Mouse (Mus musculus) ZHBTc4 (cell line): ENCODE results near the gene Hpcal1.

Source experiments
- DNase-seq: peaks from one replicate; pipeline ENCODE4 v3.0.0-alpha.2; 2011; ENCODE audit warnings: low read depth, low spot score

Gene Hpcal1

DNA sequence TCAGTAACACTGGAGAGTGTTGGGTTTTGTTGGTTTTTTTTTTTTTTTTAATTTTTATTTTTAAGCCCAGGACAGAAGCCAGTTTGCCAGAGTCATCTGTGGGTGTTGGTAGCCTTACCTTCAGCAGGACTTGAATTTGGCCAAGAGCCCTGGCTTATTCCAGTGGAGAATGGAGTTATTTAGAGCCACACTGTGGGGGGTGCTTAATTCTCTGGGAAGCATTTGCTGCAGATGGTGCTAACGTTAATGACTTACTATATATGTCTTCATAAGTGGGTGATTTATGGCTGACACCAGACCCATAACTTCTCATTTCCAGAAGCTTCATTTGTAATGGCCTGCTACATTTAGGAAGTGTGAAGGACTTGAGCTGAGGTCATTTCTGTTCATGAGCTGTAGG lies 21.9 kb downstream of the Hpcal1 start:
- no peak for DNase-seq

DNA sequence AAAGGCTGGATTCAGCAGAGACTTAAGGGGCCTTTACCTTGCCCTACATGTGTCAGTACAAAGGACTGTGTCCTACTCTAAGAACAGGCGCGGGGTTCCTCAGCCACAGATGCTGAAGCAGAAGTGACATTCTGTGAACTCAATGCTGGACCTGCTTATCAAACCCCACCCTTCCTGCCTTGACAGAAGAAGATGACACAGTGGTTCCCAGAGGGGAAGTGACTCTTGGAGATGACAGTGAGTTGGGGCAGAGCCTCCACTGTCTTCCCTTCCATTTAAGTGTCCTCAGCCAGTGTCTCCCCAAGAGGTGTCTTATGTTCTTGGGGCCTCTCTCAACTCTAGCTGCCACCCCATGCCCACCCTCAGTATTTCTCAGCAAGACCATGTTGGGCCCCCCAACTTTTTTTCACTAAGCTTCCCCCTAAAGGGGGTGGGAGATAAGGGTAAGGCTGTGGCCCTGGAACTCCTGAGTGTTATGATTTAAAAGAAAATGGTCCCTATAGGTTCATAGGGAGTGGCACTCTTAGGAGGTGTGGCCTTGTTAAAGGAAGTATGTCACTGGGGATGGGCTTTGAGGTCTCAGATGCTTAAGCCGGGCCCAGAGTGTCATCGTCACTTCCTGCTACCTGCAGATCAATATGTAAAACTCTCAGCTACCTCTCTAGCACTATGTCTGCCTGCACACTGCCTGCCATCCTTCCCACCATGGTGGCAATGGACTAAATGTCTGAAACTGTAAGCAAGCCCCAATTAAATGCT lies 25.2 kb downstream of the Hpcal1 start:
- DNase-seq, result no peak

- no peak for DNase-seq
Measured at GRCm38 (mm10) chr12:17717257-17717656, 26.6 kb downstream of the Hpcal1 start.

- no peak for DNase-seq
Measured at GRCm38 (mm10) chr12:17718146-17718545, 27.5 kb downstream of the Hpcal1 start.

DNA sequence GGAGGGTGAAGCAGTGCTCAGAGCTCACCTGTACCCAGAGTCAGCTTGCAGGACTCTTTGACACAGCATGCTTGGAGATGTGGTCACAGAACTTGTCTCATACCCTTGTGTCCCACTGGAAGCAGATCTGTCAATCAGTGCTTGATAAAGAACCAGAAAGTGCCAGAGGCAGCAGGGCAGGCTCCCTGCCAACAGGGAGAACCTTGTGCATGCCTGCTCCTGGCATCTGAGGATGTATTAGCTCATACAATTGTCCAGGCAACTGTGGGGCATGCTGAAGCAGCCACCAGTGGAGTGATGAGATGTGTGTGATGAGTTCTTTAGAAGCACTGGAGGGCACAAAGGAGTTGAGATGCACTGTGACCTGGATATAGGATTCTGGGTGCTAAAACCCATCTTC lies 30.4 kb downstream of the Hpcal1 start:
- DNase-seq, result no peak

DNA sequence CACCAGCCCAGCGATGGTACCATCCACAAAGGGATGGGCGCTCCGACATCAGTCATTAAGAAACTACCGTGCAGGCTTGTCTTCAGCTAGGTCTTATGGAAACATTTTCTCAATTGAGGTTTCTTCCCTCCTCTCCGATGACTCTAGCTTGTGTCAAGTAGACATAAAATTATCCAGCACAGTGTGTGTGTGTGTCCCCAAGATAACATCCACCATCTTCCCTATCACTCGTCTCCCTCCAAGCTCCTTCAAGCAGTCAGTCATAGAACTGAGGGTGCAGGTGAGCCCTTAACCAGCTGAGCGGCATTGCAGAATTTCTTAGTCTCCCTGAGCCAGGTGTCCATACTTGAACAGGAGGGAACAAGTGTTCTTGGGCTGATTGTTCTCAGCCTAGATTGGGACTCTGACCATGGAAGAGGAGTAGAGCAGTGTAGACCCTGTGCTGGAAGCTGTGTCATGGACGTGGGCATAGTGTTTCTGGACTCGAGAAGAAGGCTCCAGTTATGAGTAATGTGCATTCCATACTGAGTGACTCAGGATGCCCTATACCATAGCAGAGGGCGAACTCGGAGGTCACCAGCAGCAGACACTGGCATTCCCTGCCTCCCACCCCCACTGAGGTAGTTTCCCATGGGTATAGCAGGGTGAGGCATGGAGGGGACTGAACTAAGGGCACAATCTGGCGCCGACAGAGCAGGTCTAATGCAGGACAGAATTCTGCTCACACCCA lies 32.0 kb downstream of the Hpcal1 start:
- DNase-seq, result no peak

DNA sequence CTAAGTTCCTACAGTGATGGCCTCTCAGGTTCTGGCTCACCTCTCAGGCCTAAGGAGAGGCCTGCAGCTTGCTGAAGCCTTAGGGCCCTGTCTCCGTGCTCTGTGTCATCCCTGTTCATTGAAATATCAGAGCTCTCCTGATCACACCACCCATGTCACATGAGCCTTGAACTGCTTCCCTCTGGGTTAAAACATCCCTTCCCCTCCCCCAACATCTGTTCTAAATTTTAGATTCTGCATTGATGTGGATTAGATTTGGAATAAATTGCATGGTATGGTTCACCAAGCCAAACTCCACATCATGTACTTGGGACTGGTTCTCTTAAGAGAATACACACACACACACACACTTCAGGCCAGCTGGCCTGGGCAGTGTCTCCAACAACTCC lies 32.5 kb downstream of the Hpcal1 start:
- no peak for DNase-seq

- DNase-seq, result no peak
Measured at GRCm38 (mm10) chr12:17723999-17724398, 33.3 kb downstream of the Hpcal1 start.

DNA sequence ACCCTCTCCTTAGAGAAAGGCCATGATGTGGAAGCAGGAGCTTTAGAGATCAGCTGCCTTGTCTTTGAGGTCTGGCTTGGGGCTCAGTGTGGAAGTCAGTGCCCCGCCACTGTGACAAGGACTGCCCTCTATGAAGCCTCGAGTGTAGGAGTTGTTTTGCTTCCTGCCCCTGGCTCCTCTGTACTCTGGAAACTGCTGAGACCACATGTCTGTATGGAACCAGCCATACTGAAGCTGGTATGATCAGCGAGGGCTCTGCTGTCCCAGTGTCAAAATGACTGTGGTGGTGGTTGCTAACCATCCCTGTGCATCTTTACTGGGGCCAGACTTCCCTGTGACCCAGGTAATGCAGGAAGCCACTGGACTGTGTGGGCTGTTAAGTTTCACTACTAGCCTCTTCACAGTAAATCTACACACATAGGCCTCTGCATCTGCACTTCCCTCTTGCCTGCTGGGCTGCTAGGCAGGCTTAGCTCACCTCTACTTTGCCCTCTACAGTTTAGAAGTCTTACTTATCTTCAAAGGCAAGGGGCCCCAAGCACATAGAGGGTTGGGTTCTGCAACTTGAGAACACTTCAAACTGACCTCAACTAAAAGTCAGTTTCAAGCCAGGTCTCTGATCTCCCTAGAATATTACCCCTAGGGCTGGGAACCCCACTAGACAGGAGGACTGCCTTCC lies 33.9 kb downstream of the Hpcal1 start:
- DNase-seq, result no peak

- DNase-seq, result no peak
Measured at GRCm38 (mm10) chr12:17725592-17725991, 34.9 kb downstream of the Hpcal1 start.

DNA sequence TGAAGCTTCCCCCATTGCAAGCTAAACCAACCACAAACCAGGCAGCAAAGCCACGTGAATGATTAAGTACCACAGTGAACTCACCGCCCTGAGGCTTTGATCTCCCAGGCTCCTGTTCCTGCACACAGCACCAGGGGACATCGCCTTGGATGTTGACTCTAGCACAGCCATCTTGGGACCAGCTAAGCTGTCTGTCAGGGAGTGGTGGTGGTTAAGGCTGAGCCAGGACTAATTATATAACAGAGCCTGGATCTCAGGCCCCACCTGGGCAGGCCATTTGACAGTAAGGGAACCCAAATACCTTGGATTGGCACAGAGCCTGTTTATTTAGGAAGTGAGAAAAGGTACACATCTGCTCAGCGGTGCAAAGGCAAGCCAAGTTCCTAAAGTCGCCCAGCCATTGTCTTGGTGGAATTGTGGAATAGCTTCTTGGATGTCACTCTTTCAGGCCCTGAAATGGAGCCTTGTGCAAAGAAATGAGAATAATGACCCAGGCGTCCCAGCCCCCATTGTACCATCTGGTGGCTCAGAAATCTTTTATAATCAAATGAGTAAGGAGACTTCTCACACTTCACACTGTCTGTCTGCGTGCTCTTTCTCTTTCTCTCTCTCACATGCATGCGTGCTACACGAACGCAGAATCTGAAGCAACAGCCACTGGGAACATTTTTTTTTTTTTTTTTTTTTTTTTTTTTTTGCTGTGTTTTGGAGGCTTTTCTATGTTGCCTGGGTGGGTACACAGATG lies 36.1 kb downstream of the Hpcal1 start:
- DNase-seq, result no peak

DNA sequence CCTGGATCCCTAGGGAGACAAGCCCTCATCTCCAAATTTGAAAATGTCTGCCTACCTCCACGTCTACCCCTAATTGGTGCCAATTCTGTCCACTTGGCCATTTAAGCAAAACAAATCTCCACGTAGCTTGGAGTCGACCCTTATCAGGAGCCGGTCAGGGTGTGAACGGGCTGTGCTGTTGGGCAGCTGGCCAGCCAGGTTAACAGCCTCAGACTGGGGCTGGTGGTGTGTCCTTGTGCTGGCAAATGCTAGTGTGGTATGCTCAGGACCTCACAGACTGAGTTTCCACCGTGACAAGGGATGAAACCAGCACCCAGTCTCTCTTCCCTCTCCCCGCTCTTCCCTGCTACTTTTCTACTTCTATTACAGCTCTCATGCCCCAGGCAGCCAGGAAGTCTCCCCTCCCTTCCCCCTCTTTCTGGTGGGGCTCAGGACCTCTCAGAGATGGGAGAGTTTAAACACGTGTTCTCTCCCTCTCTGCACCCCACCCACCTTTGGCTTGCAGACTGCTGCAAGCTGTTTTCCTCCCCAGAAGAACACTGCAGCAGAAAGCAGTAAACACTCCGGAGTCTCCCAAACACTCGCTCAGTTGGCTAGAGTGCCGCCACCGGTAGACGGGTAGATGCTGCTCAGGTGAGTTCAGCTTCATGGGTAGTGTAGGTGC lies 37.2 kb downstream of the Hpcal1 start:
- DNase-seq, result peak; percentile 40

- DNase-seq, result peak; percentile 40
Measured at GRCm38 (mm10) chr12:17729211-17729900, 38.7 kb downstream of the Hpcal1 start.

DNA sequence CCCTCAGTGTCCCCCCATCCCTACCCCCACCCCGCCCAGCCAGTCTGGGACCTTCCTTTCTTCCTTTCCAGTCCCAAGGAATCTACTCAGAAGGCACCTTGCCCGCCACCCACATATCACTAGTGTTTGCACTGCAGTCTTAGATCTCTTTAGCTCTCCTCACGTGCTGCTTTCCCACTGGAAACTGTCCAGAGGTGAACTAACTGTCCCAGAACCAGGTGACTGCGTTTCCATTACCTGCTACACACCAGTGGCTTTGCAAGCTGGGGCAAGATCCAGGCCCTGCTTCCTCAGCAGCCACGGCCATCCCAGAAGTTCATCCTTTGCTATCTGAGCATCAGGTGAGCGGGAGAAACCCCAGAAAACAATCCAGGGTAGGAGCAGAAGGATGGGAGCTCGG lies 41.4 kb downstream of the Hpcal1 start:
- DNase-seq, result no peak

DNA sequence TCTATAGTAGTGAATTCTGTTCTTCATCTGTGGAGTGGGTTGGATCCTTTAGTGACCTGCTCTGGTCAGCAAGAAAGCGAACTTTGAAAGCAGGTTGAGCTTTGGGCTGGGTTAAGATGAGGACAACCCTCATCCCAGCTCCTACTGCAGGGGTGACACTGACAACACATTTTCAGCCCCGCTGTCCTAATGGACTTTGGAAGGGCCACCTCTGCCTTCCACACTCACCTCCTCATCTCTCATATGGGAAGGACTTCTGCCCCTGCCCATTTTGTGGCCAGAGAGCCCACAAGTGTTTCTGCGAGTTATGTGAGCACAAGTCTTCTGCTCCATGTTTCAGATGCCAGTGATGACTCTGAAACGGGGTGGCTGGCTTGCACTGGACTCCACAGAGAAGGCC lies 41.9 kb downstream of the Hpcal1 start:
- no peak for DNase-seq

DNA sequence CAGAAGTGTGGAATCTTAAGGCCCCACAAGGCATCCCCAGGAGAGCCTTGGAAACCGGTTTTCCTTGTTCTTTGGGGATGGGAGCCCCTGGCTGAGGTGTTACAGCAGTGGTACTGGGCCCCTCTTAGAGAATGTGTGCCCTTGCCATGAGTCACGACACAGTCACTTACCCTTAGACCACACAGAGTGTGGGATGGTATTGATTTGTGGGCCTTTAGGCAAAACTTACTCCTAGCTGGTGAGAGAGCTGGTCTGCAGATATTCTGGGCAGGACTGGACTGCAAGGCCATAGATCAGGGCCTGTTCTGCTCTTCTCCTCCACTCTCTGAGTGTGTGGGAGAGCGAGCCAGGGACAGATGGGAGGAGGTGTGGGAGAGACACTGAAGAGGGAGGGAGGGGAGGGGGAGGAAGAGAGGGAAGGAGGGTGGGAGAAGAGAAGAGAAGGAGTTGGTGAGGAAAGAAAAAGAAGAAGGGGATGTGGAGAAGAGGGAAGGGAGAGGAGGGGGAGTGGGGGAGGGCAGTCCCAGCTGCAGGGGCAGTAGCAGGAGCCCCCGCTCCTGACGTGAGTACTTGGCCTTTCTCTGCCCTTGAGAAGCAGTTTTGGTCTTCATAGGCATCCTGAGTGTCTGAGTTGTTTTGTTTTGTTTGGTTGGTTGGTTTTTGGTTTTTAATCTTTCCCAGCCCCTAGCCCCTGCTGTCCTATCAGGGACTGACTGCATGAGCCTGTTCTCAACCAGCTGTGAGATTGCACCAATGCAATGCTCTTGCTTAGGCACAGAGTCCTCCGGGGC lies 42.7 kb downstream of the Hpcal1 start:
- DNase-seq, result no peak

- no peak for DNase-seq
Measured at GRCm38 (mm10) chr12:17736396-17736795, 45.7 kb downstream of the Hpcal1 start.

DNA sequence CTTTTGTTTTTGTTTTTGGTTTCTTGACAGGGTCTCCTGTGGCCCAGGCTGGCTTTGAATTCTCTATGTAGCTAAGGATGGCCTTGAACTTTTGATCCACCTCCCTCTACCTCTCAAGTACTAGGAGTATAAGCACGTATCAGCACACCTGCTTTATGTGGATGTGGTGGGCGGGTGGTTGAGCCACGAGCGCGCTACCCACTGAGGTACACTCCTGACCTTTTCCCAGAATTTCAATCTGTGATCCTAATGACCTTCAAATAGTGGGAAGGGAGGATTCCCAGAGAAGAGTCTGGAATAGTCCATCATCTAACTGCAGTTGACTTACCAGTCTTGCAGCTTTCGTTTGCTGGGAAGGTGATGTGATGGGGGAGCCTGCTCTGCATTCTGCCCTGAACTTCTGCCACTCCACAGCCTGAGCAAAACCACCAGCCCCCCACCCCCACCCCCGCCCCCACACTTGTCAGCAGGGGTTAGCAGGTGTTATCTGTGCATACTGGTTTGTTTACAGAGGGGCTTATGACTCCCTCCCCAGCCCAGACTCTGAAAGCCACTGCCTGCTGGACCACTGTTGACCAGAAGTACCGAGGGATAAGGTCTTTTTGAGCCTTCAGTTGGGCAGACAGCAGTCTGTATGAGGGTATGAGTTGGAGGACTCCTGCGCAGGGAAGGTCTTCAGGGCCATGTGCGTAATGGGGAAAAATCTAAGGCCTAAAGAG lies 46.4 kb downstream of the Hpcal1 start:
- no peak for DNase-seq

DNA sequence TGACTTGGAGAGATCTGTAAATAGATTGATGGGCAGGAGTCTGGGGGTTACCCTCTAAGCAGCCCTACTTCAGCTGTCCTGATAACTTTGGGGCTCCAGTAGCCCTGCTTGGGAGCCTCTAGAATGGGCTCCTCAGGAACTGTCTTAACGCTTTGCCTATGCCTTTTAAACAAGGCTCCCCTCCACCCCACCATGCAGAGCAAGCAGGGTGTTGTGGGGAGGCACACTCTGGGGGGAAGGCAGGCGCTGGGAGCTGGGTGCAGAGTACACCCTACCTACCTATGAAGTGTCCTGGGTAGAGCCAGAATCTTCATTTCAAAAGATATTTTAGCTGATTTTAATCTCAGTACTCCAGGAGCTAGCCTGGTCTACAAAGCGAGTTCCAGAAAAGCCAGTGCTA lies 47.2 kb downstream of the Hpcal1 start:
- no peak for DNase-seq
